Mouse (Mus musculus) liver, adult 2 months (tissue): ENCODE measurements around the gene Fmnl3.

Experiments used
- CTCF ChIP-seq: fragments of 200-500 bp; IDR thresholded peaks from 2 replicates; pipeline ENCODE4 v1.5.1; 2011; ENCODE audit warnings: low read depth, low read length, control low read depth
- POLR2A ChIP-seq: fragments of 200-500 bp; IDR thresholded peaks from 2 replicates; pipeline ENCODE4 v1.6.1; 2011; ENCODE audit warnings: low read length, control low read depth; ENCODE audit not compliant: insufficient read depth; ENCODE audit errors: extremely low read depth

- TF ChIP-seq POLR2A (no peak), CTCF (no peak)
Observed at GRCm38 (mm10) chr15:99375581-99375980, 5.3 kb upstream of the Fmnl3 start.
